Mouse (Mus musculus) forebrain, embryonic 16.5 days (tissue): ENCODE results near the gene Spata32. TPM values are rescaled to one million over a fixed set of nuclear protein-coding genes. Genes with fewer than 3 reads are reported as not detected.

Experiments used
- ATAC-seq: fragments of 200-750 bp; cut with Nextera tagmentation; 2 replicates; pipeline ENCODE4 v1.8.0; 2017; ENCODE audit warnings: mild to moderate bottlenecking, moderate library complexity
- H3K27ac ChIP-seq: fragments of 300-500 bp; sonication (generic); 2 replicates; pipeline ENCODE4 v1.5.1; 2014; ENCODE audit warnings: low read length, control low read depth
- H3K27me3 ChIP-seq: fragments of 300-500 bp; sonication (generic); replicated peaks from 2 replicates; pipeline ENCODE4 v1.6.1; 2014; ENCODE audit warnings: low read length; ENCODE audit not compliant: control insufficient read depth, insufficient read depth
- H3K36me3 ChIP-seq: fragments of 300-500 bp; sonication (generic); 2 replicates; pipeline ENCODE4 v1.6.1; 2014; ENCODE audit not compliant: control insufficient read depth, insufficient read depth
- H3K4me1 ChIP-seq: fragments of 300-500 bp; sonication (generic); replicated peaks from 2 replicates; pipeline ENCODE4 v1.6.1; 2014; ENCODE audit warnings: low read length; ENCODE audit not compliant: control insufficient read depth, insufficient read depth
- H3K4me2 ChIP-seq: fragments of 300-500 bp; sonication (generic); 2 replicates; pipeline ENCODE4 v1.6.1; 2014; ENCODE audit warnings: mild to moderate bottlenecking, low read length, control low read depth
- H3K4me3 ChIP-seq: fragments of 300-500 bp; sonication (generic); replicated peaks from 2 replicates; pipeline ENCODE4 v1.5.1; 2014; ENCODE audit warnings: mild to moderate bottlenecking, low read length, control low read depth
- H3K9ac ChIP-seq: fragments of 300-500 bp; sonication (generic); replicated peaks from 2 replicates; pipeline ENCODE4 v1.6.1; 2014; ENCODE audit warnings: low read depth, low read length, control low read depth
- H3K9me3 ChIP-seq: fragments of 300-500 bp; sonication (generic); 2 replicates; pipeline ENCODE4 v1.6.1; 2016; ENCODE audit warnings: low read length; ENCODE audit not compliant: control insufficient read depth
- WGBS: fragments of 180-500 bp; shearing (Covaris S2); extraction: QIAGEN DNeasy Blood & Tissue Kit; methylation state at CpG from one replicate; pipeline ENCODE4 v1.1.7; 2014; 5-methylcytosine and 5-hydroxymethylcytosine counted together
- polyA plus RNA-seq: library from polyadenylated mRNA; unstranded; fragments of >200 nt; fragmentation: Nextera tagmentation; extraction: Ambion mirVana; gene quantifications from 2 replicates; pipeline ENCODE4 v1.2.1, GENCODE M21; 2015

Gene Spata32
- polyA plus RNA-seq, 1 experiment from 2014 or later, result not detected

- H3K27ac ChIP-seq, result no peak overlapping the region
- H3K4me2 ChIP-seq, result no peak overlapping the region
- no peaks in the 10 kb centered on the region for H3K27me3 ChIP-seq
- no peaks in the 10 kb centered on the region for H3K36me3 ChIP-seq
- no peaks in the 10 kb centered on the region for H3K9me3 ChIP-seq
- H3K9ac ChIP-seq, result no peak overlapping the region
- 90% methylated on average over 7 of the region's 7 CpGs for WGBS
- peaks cover 35% of the 10 kb centered on the region for H3K4me1 ChIP-seq
- H3K4me3 ChIP-seq, result no peak overlapping the region
- ATAC-seq, result no peak
Measured at GRCm38 (mm10) chr11:103261671-103262411, 43.6 kb upstream of the Spata32 start.

DNA sequence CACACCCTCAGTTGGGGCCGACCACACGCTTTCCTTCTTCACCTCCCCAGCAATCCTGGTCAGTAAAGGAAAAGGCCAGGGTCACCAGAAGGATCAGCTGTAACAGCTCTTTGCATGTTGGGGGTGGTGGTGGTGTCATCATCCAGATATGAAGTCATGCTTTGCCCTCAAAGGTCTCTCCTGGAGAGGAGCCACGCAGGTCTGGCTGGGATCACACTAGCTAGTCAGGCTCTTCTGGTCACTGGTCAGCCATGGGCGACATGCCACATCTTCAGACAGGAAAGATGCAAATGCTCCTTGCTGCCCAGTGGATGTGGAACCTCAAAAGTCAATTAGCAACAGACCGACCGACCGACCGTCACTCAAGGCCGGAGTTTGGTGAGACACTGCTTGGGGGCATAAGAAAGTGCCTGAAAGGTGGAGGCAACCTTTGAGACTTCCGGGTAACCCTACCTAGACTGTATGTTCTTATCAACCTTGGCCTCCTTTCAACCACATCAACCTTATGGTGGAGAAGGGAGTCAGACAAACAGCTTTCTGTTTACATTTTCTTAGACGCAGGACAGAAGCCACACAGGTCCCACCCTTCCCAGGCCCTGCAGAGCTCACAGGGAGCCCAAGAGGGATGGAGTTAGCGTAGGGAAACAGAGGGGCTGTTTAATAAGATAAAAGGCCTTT, 42.4 kb upstream of the Spata32 start:
- no peaks in the 10 kb centered on the region for H3K36me3 ChIP-seq
- no peaks in the 10 kb centered on the region for H3K27me3 ChIP-seq
- ATAC-seq, result no peak
- H3K9me3 ChIP-seq, result no peaks in the 10 kb centered on the region
- WGBS, result 94% methylated on average over 12 of the region's 12 CpGs
- no peak overlapping the region for H3K27ac ChIP-seq
- H3K4me3 ChIP-seq, result no peak overlapping the region
- peaks cover 27% of the 10 kb centered on the region for H3K4me1 ChIP-seq
- H3K4me2 ChIP-seq, result no peak overlapping the region
- H3K9ac ChIP-seq, result no peak overlapping the region

GRCm38 (mm10) chr11:103260034-103260433, 41.8 kb upstream of the Spata32 start:
- H3K27ac ChIP-seq, result no peak overlapping the region
- peaks cover 21% of the 10 kb centered on the region for H3K4me1 ChIP-seq
- H3K27me3 ChIP-seq, result no peaks in the 10 kb centered on the region
- no peak overlapping the region for H3K4me3 ChIP-seq
- H3K9ac ChIP-seq, result no peak overlapping the region
- H3K36me3 ChIP-seq, result no peaks in the 10 kb centered on the region
- no peak for ATAC-seq
- no peak overlapping the region for H3K4me2 ChIP-seq
- WGBS, result 93% methylated on average over 5 of the region's 5 CpGs
- H3K9me3 ChIP-seq, result no peaks in the 10 kb centered on the region

DNA sequence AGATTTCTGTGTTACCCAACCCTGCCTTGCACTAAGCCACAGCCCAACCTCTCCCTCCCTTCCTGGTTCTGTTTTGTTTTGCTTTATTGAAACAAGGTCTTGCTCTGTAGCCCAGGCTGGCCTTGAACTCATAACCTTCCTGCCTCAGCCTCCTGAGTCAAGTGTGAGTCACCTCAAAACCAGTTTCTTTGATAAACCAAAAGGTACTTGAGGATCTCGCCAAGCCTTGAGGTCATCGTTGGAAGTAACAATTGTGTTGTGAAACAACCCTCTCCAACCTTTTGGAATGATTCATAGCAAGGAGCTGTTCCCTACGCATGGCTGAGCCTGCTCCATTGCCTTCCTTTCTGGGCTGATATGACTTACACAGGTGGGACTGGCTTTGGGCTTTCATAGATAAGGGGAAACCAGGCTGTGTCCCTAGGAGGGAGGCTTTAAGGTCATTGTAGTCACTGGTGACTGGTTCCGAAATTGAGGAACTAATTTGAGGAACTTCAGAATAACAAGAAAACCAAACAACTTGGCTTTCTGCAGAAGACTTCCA, 39.8 kb upstream of the Spata32 start:
- no peaks in the 10 kb centered on the region for H3K36me3 ChIP-seq

GRCm38 (mm10) chr11:103253605-103254004, 35.4 kb upstream of the Spata32 start:
- H3K4me2 ChIP-seq, result no peak overlapping the region
- no peaks in the 10 kb centered on the region for H3K9me3 ChIP-seq
- no peaks in the 10 kb centered on the region for H3K36me3 ChIP-seq
- H3K27ac ChIP-seq, result no peak overlapping the region
- no peak overlapping the region for H3K4me3 ChIP-seq
- H3K9ac ChIP-seq, result no peak overlapping the region
- 87% methylated on average over 5 of the region's 5 CpGs for WGBS
- peaks cover 3% of the 10 kb centered on the region; the same call in 1 of the 2 replicates for H3K4me1 ChIP-seq
- H3K27me3 ChIP-seq, result no peaks in the 10 kb centered on the region
- ATAC-seq, result no peak

More for the DNA sequence above, 39.8 kb upstream of the Spata32 start:
- H3K4me1 ChIP-seq, result peaks cover 5% of the 10 kb centered on the region; the same call in 1 of the 2 replicates
- H3K27ac ChIP-seq, result no peak overlapping the region
- no peak overlapping the region for H3K4me2 ChIP-seq
- WGBS, result 92% methylated on average over 4 of the region's 4 CpGs
- H3K4me3 ChIP-seq, result no peak overlapping the region
- H3K9ac ChIP-seq, result no peak overlapping the region
- H3K9me3 ChIP-seq, result no peaks in the 10 kb centered on the region
- ATAC-seq, result no peak
- H3K27me3 ChIP-seq, result no peaks in the 10 kb centered on the region

DNA sequence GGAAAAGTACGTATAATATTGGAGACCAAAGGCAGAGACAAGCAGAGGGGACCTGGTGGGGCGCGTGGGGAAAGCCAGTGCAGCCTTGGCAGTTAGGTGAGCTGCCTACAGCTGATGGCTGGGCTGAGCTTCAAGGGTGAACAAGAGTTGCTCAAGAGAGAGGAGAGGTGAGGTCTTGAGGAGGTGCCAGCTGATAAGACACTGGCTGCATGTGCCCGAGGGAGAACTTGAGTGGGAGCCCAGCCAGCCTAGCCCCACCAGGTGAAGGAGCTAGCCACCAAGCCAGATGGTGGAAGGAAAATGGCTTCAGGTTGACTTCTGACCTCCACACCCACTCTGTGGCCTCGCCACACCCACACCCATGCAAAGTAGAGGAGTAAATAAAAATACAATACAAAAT, 34.1 kb upstream of the Spata32 start:
- ATAC-seq, result no peak
- Histone ChIP-seq H3K27me3 (no peaks in the 10 kb centered on the region), H3K4me3 (no peak overlapping the region), H3K4me2 (no peak overlapping the region), H3K36me3 (no peaks in the 10 kb centered on the region), H3K9me3 (no peaks in the 10 kb centered on the region), H3K27ac (no peak overlapping the region), H3K9ac (no peak overlapping the region), H3K4me1 (peaks cover 9% of the 10 kb centered on the region)
- 89% methylated on average over 5 of the region's 5 CpGs for WGBS

DNA sequence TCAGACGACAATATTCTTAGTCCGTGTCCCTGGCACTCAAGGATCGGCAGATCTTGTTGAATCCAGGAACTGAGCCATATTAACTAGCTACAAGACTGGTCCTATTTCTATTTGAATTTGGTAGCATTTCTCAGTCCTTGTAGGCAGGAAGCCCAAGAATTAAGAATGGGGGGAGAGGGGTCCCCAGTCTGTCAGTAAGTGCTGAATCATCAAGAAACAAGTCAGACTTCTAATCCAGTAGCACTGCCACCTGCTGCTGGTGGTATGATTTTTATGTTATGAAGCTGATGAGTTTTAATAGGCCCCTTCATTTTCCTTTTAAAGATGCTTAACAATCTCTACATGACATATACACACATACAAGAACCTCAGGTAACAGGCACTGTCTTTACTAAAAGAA, 32.1 kb upstream of the Spata32 start:
- 89% methylated on average over 3 of the region's 3 CpGs for WGBS
- no peak overlapping the region for H3K4me2 ChIP-seq
- no peak for ATAC-seq

GRCm38 (mm10) chr11:103249509-103249908, 31.3 kb upstream of the Spata32 start:
- no peak overlapping the region for H3K27ac ChIP-seq
- no peaks in the 10 kb centered on the region for H3K27me3 ChIP-seq
- no peaks in the 10 kb centered on the region for H3K36me3 ChIP-seq
- H3K9me3 ChIP-seq, result no peaks in the 10 kb centered on the region
- H3K9ac ChIP-seq, result no peak overlapping the region
- H3K4me1 ChIP-seq, result peaks cover 16% of the 10 kb centered on the region
- ATAC-seq, result no peak
- H3K4me2 ChIP-seq, result no peak overlapping the region
- no peak overlapping the region for H3K4me3 ChIP-seq
- WGBS, result 68% methylated on average over 6 of the region's 6 CpGs

More for the DNA sequence above, 32.1 kb upstream of the Spata32 start:
- H3K36me3 ChIP-seq, result no peaks in the 10 kb centered on the region
- no peaks in the 10 kb centered on the region for H3K27me3 ChIP-seq
- H3K9ac ChIP-seq, result no peak overlapping the region
- no peaks in the 10 kb centered on the region for H3K9me3 ChIP-seq
- H3K27ac ChIP-seq, result no peak overlapping the region
- H3K4me3 ChIP-seq, result no peak overlapping the region
- peaks cover 16% of the 10 kb centered on the region for H3K4me1 ChIP-seq

GRCm38 (mm10) chr11:103248837-103249236, 30.6 kb upstream of the Spata32 start:
- no peaks in the 10 kb centered on the region for H3K36me3 ChIP-seq
- H3K9me3 ChIP-seq, result no peaks in the 10 kb centered on the region
- no peak for ATAC-seq
- no peak overlapping the region for H3K9ac ChIP-seq
- H3K27ac ChIP-seq, result no peak overlapping the region
- H3K27me3 ChIP-seq, result no peaks in the 10 kb centered on the region
- peaks cover 16% of the 10 kb centered on the region for H3K4me1 ChIP-seq
- WGBS, result 68% methylated on average over 5 of the region's 5 CpGs
- no peak overlapping the region for H3K4me2 ChIP-seq
- H3K4me3 ChIP-seq, result no peak overlapping the region
